Mouse (Mus musculus) CH12.LX (cell line): ENCODE measurements at regions not wholly inside any gene's neighbourhood (a gene's known extent, or its start where the extent isn't known, plus 50 kb on each side); places are given as distances from the start of the nearest gene placed in this dataset.

ENCODE experiments used
- CTCF ChIP-seq, 2 experiments: IDR thresholded peaks in 1 of 2; conservative IDR thresholded peaks in 1 of 2; 2 replicates each; pipeline ENCODE4 v1.5.1; 2011 to 2012; ENCODE audit warnings: low read depth in 2 of 2, low read length in 2 of 2, improper control_type of control experiment in 1 of 2, inconsistent platforms in 1 of 2, mild to moderate bottlenecking in 1 of 2, moderate library complexity in 1 of 2
- EP300 ChIP-seq: IDR thresholded peaks from 2 replicates; pipeline ENCODE4 v1.6.1; 2011; ENCODE audit warnings: low read length, improper control_type of control experiment
- ETS1 ChIP-seq: conservative IDR thresholded peaks from 2 replicates; pipeline ENCODE4 v1.6.1; 2012; ENCODE audit warnings: low read depth, mild to moderate bottlenecking, inconsistent platforms, low read length, improper control_type of control experiment, moderate library complexity
- HCFC1 ChIP-seq: IDR thresholded peaks from 2 replicates; pipeline ENCODE4 v1.6.1; 2012; ENCODE audit warnings: low read depth, mild to moderate bottlenecking, inconsistent platforms, low read length, improper control_type of control experiment
- IRF4 ChIP-seq: IDR thresholded peaks from 2 replicates; pipeline ENCODE4 v1.6.1; 2014; ENCODE audit warnings: low read depth, mild to moderate bottlenecking, inconsistent platforms, low read length, improper control_type of control experiment
- JUND ChIP-seq: conservative IDR thresholded peaks from 2 replicates; pipeline ENCODE4 v1.6.1; 2011; ENCODE audit warnings: low read depth, low read length, improper control_type of control experiment
- MAX ChIP-seq: IDR thresholded peaks from 2 replicates; pipeline ENCODE4 v1.6.1; 2011; ENCODE audit warnings: low read length, improper control_type of control experiment
- NRF1 ChIP-seq: IDR thresholded peaks from 2 replicates; pipeline ENCODE4 v1.6.1; 2014; ENCODE audit warnings: low read depth, mild to moderate bottlenecking, inconsistent platforms, low read length, improper control_type of control experiment, moderate library complexity
- POLR2A ChIP-seq: IDR thresholded peaks from 2 replicates; pipeline ENCODE4 v1.6.1; 2011; ENCODE audit warnings: low read depth, mild to moderate bottlenecking, improper control_type of control experiment, low read length
- SMC3 ChIP-seq: IDR thresholded peaks from 2 replicates; pipeline ENCODE4 v1.6.1; 2011; ENCODE audit warnings: low read depth, low read length, improper control_type of control experiment

DNA sequence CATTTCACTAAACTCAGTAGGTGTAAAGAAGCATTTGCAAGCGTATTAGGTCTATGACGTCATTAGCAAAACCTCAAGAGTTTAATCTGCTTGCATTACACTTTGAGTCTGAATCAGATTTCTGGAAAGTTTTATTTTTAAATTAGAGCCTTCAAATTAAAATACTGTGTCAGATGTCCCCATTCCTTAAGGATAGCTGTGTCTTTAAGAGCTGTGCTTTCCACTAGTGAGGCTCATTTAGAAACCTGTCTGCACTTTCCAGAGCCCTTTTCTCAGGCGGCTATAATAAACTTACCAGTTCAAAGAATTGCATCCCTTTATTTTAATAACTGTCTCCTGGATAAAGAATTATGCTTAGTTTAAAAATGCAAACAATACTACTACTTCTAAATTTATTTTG is 285.0 kb downstream of the Gpd2 start:
- TF ChIP-seq ETS1: no peak
- no peak for TF ChIP-seq HCFC1
- no peak for TF ChIP-seq SMC3
- TF ChIP-seq CTCF (conservative IDR thresholded peaks at IDR 0.05 in 1 of 2, IDR thresholded peaks at IDR 0.05 in 1 of 2; ENCODE audit: low read depth in 2 of 2, low read length in 2 of 2): no peak
- no peak for TF ChIP-seq POLR2A
- TF ChIP-seq IRF4: no peak
- no peak for TF ChIP-seq JUND
- no peak for TF ChIP-seq EP300
- no peak for TF ChIP-seq NRF1
- no peak for TF ChIP-seq MAX
